Mouse (Mus musculus) liver, postnatal 0 days (tissue): ENCODE results near the gene Wipf2. TPM values are rescaled to one million over a fixed set of nuclear protein-coding genes. Genes with fewer than 3 reads are reported as not detected.

ENCODE experiments used
- ATAC-seq: fragments of 200-750 bp; cut with Nextera tagmentation; 2 replicates; pipeline ENCODE4 v1.8.0; 2017; ENCODE audit warnings: mild to moderate bottlenecking, moderate library complexity
- DNase-seq: peaks from one replicate; pipeline ENCODE4 v3.0.0-alpha.2; 2016
- H3K27ac ChIP-seq: fragments of 300-500 bp; sonication (generic); 2 replicates; pipeline ENCODE4 v1.5.1; 2014; ENCODE audit warnings: antibody characterized with exemption, moderate library complexity, mild to moderate bottlenecking, low read depth
- H3K27me3 ChIP-seq: fragments of 300-500 bp; sonication (generic); 2 replicates; pipeline ENCODE4 v1.6.1; 2014; ENCODE audit warnings: low read length, control low read depth, mixed read lengths; ENCODE audit not compliant: insufficient read depth
- H3K36me3 ChIP-seq: fragments of 300-500 bp; sonication (generic); replicated peaks from 2 replicates; pipeline ENCODE4 v1.6.1; 2014; ENCODE audit warnings: mild to moderate bottlenecking, control low read depth, low read length, moderate library complexity, mixed read lengths; ENCODE audit not compliant: insufficient read depth
- H3K4me1 ChIP-seq: fragments of 300-500 bp; sonication (generic); 2 replicates; pipeline ENCODE4 v1.6.1; 2014; ENCODE audit warnings: antibody characterized with exemption, mild to moderate bottlenecking, control low read depth; ENCODE audit not compliant: insufficient read depth
- H3K4me2 ChIP-seq: fragments of 300-500 bp; sonication (generic); 2 replicates; pipeline ENCODE4 v1.6.1; 2014; ENCODE audit warnings: low read depth, mild to moderate bottlenecking, low read length, moderate library complexity, mixed read lengths
- H3K4me3 ChIP-seq: fragments of 300-500 bp; sonication (generic); 2 replicates; pipeline ENCODE4 v1.5.1; 2014; ENCODE audit warnings: low read depth, low read length
- H3K9ac ChIP-seq: fragments of 300-500 bp; sonication (generic); replicated peaks from 2 replicates; pipeline ENCODE4 v1.6.1; 2014; ENCODE audit warnings: mild to moderate bottlenecking, moderate library complexity
- H3K9me3 ChIP-seq: fragments of 300-500 bp; sonication (generic); 2 replicates; pipeline ENCODE4 v1.6.1; 2016; ENCODE audit warnings: mild to moderate bottlenecking, control low read depth, low read length, mixed read lengths
- CTCF ChIP-seq: sonication (generic); IDR thresholded peaks from 2 replicates; pipeline ENCODE4 v1.5.1; 2016; ENCODE audit warnings: antibody characterized with exemption, low read depth
- EP300 ChIP-seq: IDR thresholded peaks from 2 replicates; pipeline ENCODE4 v1.6.1; 2016; ENCODE audit warnings: antibody characterized with exemption, low read depth, mild to moderate bottlenecking
- WGBS: fragments of 180-500 bp; shearing (Covaris S2); extraction: QIAGEN DNeasy Blood & Tissue Kit; methylation state at CpG from one replicate; pipeline ENCODE4 v1.1.7; 2014; ENCODE audit not compliant: insufficient replicate concordance; 5-methylcytosine and 5-hydroxymethylcytosine counted together
- polyA plus RNA-seq: library from polyadenylated mRNA; unstranded; fragments of >200 nt; fragmentation: Nextera tagmentation; extraction: Ambion mirVana; gene quantifications from 2 replicates; pipeline ENCODE4 v1.2.1, GENCODE M21; 2015

The Wipf2 gene
- polyA plus RNA-seq, 1 experiment from 2014 or later: 1.2 TPM

DNA sequence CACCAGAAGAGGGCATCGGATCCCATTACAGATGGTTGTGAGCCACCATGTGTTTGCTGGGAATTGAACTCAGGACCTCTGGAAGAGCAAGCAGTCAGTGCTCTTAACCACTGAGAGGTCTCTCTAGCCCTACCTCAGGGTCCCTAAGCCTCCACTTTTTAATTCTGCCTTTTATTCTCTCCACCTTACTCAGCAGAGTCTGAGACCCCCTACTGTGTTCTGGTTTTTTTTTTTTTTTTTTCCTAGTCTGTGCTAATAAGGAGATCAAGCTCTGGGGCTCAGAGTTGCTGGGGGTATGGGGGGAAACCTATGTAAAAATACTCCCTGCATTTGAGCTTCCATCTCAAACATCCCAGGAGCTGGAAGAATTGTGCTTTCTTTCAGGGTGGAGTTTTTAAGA lies 88.7 kb downstream of the Wipf2 start:
- Histone ChIP-seq H3K36me3 (no peaks in the 10 kb centered on the region), H3K4me1 (peaks cover 76% of the 10 kb centered on the region), H3K27ac (peak overlapping the region; percentile 40; the same call in 1 of the 2 replicates), H3K9ac (no peak overlapping the region), H3K4me3 (no peak overlapping the region), H3K4me2 (no peak overlapping the region), H3K9me3 (no peaks in the 10 kb centered on the region), H3K27me3 (no peaks in the 10 kb centered on the region)
- DNase-seq (no peak), ATAC-seq (no peak)
- 92% methylated on average over 1 of the region's 1 CpGs for WGBS
- TF ChIP-seq EP300 (no peak), CTCF (no peak)

GRCm38 (mm10) chr11:98952736-98953135 lies 89.3 kb downstream of the Wipf2 start:
- no peak overlapping the region for H3K4me2 ChIP-seq

DNA sequence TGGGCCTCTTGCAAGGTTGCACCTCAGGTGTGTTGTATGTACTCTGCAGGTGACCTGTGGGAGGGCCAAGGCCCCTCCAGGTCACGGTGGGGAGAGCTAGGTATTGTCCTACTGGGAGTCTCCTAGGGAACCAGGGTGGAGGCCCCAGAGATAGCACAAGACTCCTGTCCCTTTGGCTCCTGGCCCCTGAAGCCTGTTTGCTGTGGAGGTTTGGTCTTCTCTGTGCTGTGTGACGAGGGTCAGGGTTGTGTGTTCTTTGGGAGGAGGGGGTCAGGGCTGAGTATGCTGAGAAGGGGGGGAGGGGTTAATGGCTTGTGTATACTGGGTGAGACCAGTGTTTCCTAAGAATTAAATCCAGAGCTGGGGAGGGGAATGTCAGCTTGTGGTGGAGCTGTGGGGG lies 89.9 kb downstream of the Wipf2 start:
- peak overlapping the region; percentile 77 for H3K27ac ChIP-seq
- peak overlapping the region; percentile 41; the same call in 1 of the 2 replicates for H3K4me2 ChIP-seq
- H3K9ac ChIP-seq: no peak overlapping the region
- WGBS: 38% methylated on average over 2 of the region's 2 CpGs
- no peaks in the 10 kb centered on the region for H3K9me3 ChIP-seq
- H3K27me3 ChIP-seq: no peaks in the 10 kb centered on the region
- TF ChIP-seq CTCF (no peak), EP300 (no peak)
- H3K4me3 ChIP-seq: no peak overlapping the region
- H3K4me1 ChIP-seq: peaks cover 72% of the 10 kb centered on the region
- ATAC-seq (no peak), DNase-seq (no peak)
- no peaks in the 10 kb centered on the region for H3K36me3 ChIP-seq

More at GRCm38 (mm10) chr11:98952736-98953135, 89.3 kb downstream of the Wipf2 start:
- no peak overlapping the region for H3K4me3 ChIP-seq
- peak overlapping the region; percentile 77; the same call in 1 of the 2 replicates for H3K27ac ChIP-seq
- H3K9ac ChIP-seq: no peak overlapping the region
- H3K36me3 ChIP-seq: no peaks in the 10 kb centered on the region
- ATAC-seq (no peak), DNase-seq (no peak)
- no peaks in the 10 kb centered on the region for H3K9me3 ChIP-seq
- no peak for TF ChIP-seq EP300
- no peak for TF ChIP-seq CTCF
- H3K4me1 ChIP-seq: peaks cover 73% of the 10 kb centered on the region
- H3K27me3 ChIP-seq: no peaks in the 10 kb centered on the region
- WGBS: 30% methylated on average over 2 of the region's 2 CpGs

GRCm38 (mm10) chr11:98953835-98954320 lies 90.4 kb downstream of the Wipf2 start:
- no peak overlapping the region for H3K4me3 ChIP-seq

DNA sequence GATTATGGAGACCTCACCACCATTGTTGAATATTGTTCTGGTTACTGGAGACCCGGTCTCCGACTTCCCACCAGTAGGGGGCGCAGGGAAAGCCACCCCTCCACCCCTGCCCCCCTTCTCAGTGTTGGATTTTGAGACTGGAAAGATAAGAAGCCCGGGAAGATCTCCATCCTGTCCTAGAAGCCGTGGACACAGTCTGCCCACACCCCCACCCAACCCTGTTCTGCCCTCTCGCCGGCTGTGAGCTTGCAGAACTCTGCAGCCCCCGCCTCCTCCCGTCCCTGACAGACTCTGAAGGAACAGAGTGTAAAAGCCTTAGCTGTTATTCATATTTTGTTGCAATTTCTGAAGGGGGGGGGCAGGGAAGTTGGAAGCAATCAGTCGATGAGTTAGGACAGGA lies 90.9 kb downstream of the Wipf2 start:
- H3K4me1 ChIP-seq: peaks cover 70% of the 10 kb centered on the region
- H3K36me3 ChIP-seq: no peaks in the 10 kb centered on the region
- DNase-seq (peak; percentile 80), ATAC-seq (peak; percentile 43)
- WGBS: 10% methylated on average over 10 of the region's 10 CpGs
- H3K27me3 ChIP-seq: no peaks in the 10 kb centered on the region
- H3K27ac ChIP-seq: peak overlapping the region; percentile 77
- H3K4me3 ChIP-seq: no peak overlapping the region
- no peaks in the 10 kb centered on the region for H3K9me3 ChIP-seq
- peak overlapping the region; percentile 41 for H3K4me2 ChIP-seq
- TF ChIP-seq CTCF (peak; percentile 73), EP300 (no peak)
- peak overlapping the region; percentile 48 for H3K9ac ChIP-seq

More at GRCm38 (mm10) chr11:98953835-98954320, 90.4 kb downstream of the Wipf2 start:
- WGBS: 24% methylated on average over 13 of the region's 13 CpGs
- Histone ChIP-seq H3K4me1 (peaks cover 70% of the 10 kb centered on the region), H3K9ac (peak overlapping the region; percentile 48), H3K4me2 (peak overlapping the region; percentile 41), H3K27me3 (no peaks in the 10 kb centered on the region), H3K9me3 (no peaks in the 10 kb centered on the region), H3K27ac (peak overlapping the region; percentile 77), H3K36me3 (no peaks in the 10 kb centered on the region)
- TF ChIP-seq CTCF: no peak
- no peak for TF ChIP-seq EP300
- ATAC-seq: peak; percentile 43
- no peak for DNase-seq

Other genes starting within 250 kb of the Wipf2 start
- gene Gm12355, start 238.0 kb upstream of the Wipf2 start, polyA plus RNA-seq: 0.33 and 0.39 TPM in 2 replicates
- gene Gsdma3, start 237.3 kb upstream of the Wipf2 start, polyA plus RNA-seq: not detected in 2 replicates
- not detected in 2 replicates for gene Gsdma2, start 216.9 kb upstream of the Wipf2 start, polyA plus RNA-seq
- gene Gsdma, start 199.3 kb upstream of the Wipf2 start, polyA plus RNA-seq: not detected in 2 replicates
- 67.5 and 71.0 TPM in 2 replicates for gene Psmd3, start 181.1 kb upstream of the Wipf2 start, polyA plus RNA-seq
- not detected in 2 replicates for gene Csf3, start 162.4 kb upstream of the Wipf2 start, polyA plus RNA-seq
- gene Med24, start 134.2 kb upstream of the Wipf2 start, polyA plus RNA-seq: 10.5 and 10.9 TPM in 2 replicates
- gene Thra, start 123.0 kb upstream of the Wipf2 start, polyA plus RNA-seq: 5.1 and 6.1 TPM in 2 replicates
- 2.0 and 4.2 TPM in 2 replicates for gene Nr1d1, start 88.3 kb upstream of the Wipf2 start, polyA plus RNA-seq
- 5.4 and 6.5 TPM in 2 replicates for gene Msl1, start 68.1 kb upstream of the Wipf2 start, polyA plus RNA-seq
- 6.7 and 7.0 TPM in 2 replicates for gene Casc3, start 58.7 kb upstream of the Wipf2 start, polyA plus RNA-seq
- gene Rapgefl1, start 26.9 kb upstream of the Wipf2 start, polyA plus RNA-seq: 0.11 and 0.21 TPM in 2 replicates
- gene Cdc6, start 44.2 kb downstream of the Wipf2 start, polyA plus RNA-seq: 19.1 and 22.3 TPM in 2 replicates
- 5.4 and 5.6 TPM in 2 replicates for gene Rara, start 64.2 kb downstream of the Wipf2 start, polyA plus RNA-seq
- gene Gjd3, start 119.4 kb downstream of the Wipf2 start, polyA plus RNA-seq: not detected in 2 replicates
- gene Top2a, start 160.6 kb downstream of the Wipf2 start, polyA plus RNA-seq: 74.3 and 90.2 TPM in 2 replicates
- gene Igfbp4, start 177.6 kb downstream of the Wipf2 start, polyA plus RNA-seq: 665 and 672 TPM in 2 replicates
- 0.25 and 0.31 TPM in 2 replicates for gene Tns4, start 225.7 kb downstream of the Wipf2 start, polyA plus RNA-seq